Mouse (Mus musculus): Measurements from ENCODE around the gene Dkk3.

Dkk3 gene

DNA sequence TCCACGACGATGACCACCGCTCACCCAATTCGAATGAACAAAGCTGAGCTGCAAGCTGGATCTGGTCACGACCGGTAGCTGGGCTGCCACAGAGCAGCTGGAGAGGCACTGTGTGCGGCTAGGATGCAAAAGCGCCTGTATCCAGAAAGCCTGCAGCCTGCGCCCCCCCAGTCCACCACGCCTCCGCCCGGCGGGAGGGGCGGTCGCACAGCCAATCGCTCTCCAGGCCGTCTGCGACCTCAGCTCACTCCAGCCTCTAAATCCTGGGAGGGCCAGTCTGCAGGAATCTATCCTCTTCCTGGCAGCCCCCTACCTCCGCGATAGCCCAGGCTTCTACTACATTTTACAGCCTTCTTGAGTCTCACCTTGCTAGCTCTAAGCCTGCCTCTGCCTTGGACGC lies at the start of gene Dkk3:
Gene Dkk3, minus strand, starts transcription at position 116 of the 400 bp plus-strand sequence.
- peak; percentile 42 for DNase-seq (ENCODE audit: low spot score)

GRCm38 (mm10) chr7:112207717-112208116 lies 48.9 kb upstream of the Dkk3 start:
- DNase-seq (ENCODE audit: low spot score): no peak

DNA sequence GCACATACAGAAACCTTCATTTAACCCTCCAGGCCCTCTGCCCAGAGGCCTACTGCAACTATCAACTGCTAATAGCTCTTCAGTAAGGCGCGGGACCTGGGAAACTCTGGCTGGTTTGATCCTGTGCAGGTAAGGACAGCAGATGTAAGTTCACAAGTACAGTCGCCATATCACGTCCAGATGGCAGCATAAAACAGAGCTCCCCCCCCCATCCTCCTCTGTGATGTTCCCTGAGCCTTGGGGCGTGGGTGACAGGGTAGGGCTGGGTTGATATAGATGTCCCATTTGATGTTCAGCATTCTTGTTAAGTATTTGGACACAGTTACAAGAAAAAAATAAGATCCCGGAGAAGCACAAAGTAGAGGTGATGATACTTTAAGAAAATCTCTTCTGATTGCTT lies 46.7 kb upstream of the Dkk3 start:
- DNase-seq (ENCODE audit: low spot score): no peak

- DNase-seq (ENCODE audit: low spot score): no peak
Observed at GRCm38 (mm10) chr7:112204380-112204963, 45.6 kb upstream of the Dkk3 start.

GRCm38 (mm10) chr7:112203937-112204336 lies 45.1 kb upstream of the Dkk3 start:
- DNase-seq (ENCODE audit: low spot score): no peak

- no peak for DNase-seq (ENCODE audit: low spot score)
Observed at GRCm38 (mm10) chr7:112202843-112203242, 44.0 kb upstream of the Dkk3 start.

- DNase-seq (ENCODE audit: low spot score): no peak
Observed at GRCm38 (mm10) chr7:112202194-112202593, 43.3 kb upstream of the Dkk3 start.

DNA sequence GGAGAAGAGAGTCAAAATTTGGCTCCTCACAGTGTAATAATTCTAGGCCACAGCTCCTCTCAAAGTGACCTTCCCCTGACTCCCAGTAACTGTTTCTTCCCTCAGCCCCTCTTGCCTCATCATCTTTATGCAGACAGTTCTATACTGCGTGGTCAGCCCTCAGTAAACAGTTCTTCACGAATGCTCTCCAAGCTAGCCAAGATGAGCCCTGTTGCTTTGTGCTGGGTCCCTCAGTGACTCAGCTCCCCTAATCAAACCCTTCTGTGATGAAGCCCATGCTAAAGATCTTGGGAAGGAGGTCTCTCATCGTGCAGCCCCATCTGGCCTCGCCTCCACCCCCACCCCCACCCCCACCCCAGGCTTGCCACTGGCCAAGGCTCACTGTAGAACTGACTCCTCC lies 41.9 kb upstream of the Dkk3 start:
- no peak for DNase-seq (ENCODE audit: low spot score)

- no peak for DNase-seq (ENCODE audit: low spot score)
Observed at GRCm38 (mm10) chr7:112199343-112199742, 40.5 kb upstream of the Dkk3 start.

- DNase-seq (ENCODE audit: low spot score): no peak
Observed at GRCm38 (mm10) chr7:112197461-112197860, 38.6 kb upstream of the Dkk3 start.

DNA sequence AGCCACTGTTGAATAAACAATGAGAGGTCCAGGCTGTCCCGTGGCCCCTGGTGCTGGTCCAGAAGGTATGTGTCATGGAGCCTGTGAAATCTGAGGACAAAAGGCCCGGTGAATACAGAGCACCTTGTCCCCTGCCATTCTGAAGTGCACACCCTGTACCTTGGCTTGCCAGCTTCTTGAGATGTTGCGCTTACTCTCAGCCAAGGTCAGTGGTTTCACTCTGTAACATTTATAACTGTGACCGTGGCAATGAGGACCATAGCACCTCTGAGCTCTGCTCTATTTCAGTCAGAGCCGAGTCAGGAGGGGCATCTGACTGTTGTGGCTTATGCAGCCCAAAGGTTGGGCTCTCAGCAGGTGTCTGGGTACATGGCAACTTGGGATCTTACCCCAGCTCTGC lies 35.4 kb upstream of the Dkk3 start:
- DNase-seq (ENCODE audit: low spot score): no peak

DNA sequence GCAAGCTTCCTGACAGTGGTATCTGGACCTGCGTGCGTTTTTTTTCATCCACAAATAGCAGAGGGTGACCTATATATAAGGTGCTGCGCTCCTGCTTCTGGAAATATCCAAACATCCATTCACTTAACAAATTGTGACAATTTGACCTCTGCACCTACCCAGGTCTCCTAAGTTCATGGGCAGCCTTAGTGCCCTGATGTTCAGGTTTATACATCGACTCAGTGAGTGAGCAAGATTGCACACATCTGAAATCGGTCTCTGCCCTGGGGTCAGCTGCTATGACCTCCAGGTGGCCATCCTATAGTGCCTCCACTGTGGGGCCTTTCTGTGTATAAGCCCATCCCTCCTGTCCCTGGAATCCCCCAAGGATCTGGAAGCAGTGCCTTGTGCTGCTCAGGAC lies 33.9 kb upstream of the Dkk3 start:
- DNase-seq (ENCODE audit: low spot score): no peak

DNA sequence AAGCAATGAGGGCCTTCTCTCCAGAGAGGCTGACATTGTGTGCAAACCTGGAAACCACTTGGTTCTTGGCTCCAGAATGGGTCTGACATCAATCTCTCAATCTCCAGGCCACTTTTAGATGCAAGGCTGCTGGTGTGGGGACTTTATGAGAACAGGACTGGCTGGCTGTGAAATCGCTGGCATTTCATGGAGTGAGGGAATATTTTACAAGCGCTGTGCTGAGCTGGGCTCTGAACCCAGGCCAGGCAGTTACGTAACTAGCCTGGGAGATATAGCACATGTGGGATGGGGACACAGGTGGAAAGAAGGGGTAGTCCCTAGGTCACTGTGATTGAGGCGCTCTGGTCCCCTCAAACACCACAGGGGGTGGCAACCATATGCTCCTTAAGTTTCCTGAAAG lies 33.4 kb upstream of the Dkk3 start:
- no peak for DNase-seq (ENCODE audit: low spot score)

GRCm38 (mm10) chr7:112187536-112188459 lies 28.9 kb upstream of the Dkk3 start:
- DNase-seq (ENCODE audit: low spot score): no peak

- no peak for DNase-seq (ENCODE audit: low spot score)
Observed at GRCm38 (mm10) chr7:112186871-112187270, 28.0 kb upstream of the Dkk3 start.

DNA sequence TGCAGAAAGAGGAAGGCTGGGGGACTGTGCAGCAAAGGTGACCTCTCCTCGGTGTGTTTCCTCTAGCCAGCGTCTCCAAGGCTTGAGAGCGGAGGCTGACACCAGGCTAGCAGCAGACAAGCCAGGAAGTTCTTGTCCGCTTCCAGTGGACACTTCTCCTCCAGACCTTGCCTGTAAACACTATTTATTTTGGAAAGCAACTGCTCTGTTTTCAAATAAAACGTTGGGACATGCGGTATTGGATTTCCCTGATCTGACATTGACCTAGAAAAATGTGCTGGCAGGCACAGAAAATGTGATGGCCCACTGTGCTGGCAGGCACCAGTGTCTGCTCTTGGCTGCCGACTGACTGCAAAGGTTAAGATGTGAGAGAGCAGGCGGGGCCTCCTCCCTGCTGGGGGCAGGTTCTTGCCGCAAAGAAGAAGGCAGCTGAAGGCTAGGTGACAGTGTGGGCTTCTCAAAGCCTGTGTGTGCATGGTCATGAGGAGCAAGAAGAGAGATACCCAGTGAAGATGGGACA lies 26.4 kb upstream of the Dkk3 start:
- no peak for DNase-seq (ENCODE audit: low spot score)

DNA sequence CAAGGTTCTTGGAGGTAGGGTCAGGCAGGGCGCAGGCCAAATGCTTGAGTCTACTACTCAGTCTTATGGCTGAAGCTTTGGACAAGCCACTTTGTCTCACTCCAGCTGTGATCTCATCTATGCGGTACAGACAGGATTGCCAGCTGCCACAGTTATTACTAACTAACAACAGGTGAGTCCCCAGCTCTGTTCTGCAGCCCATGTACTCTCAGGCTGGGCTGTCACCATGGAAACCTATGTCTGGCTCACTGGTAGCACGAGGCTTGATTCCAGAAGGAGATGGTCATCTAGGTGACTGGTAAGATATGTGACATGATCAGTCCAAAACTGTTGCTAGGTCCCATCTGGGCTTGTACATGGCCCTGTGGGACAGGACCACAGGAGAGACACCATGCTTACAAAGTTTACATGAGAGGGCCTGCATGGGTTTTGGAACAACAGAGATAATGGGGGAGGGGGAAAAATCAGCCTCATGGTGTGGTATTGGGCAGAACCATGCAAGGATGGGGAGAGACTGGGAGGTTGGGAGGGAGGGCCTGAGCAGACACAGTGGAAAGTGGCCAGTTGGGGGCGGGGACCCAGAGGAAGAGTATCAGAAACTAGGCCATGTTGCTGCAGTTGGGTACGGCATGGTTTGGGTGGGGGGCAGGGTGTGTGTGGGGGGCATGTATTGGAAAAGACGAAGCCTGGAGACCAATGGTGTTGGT lies 25.8 kb upstream of the Dkk3 start:
- no peak for DNase-seq (ENCODE audit: low spot score)

DNA sequence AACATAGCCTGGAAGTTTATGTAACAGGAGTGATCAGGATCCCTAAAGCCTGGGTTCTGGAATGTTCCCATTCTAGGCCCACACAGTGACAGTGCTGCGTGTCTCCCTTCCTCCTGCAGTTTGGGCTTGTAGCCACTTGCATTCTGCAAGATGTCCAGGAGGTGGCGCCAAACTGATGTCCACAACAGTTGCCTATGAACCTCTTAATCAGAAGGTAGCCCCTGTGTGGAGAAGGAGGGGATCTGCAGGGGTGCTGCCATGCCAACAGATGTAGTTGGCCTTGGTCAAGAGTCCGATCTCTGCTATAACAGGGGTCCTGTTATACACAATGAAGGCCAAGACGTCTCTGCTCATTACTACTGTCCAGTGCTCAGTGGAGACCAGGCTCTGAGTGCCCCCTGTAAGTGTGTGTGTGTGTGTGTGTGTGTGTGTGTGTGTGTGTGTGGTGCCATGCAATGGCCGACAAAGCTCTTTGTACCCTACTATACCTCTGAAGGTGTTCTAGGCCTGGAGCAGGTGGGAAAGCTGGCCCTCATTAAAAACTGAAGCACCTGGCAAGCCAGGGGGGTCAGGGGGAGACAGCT lies 24.5 kb upstream of the Dkk3 start:
- peak; percentile 94 for DNase-seq (ENCODE audit: low spot score)

DNA sequence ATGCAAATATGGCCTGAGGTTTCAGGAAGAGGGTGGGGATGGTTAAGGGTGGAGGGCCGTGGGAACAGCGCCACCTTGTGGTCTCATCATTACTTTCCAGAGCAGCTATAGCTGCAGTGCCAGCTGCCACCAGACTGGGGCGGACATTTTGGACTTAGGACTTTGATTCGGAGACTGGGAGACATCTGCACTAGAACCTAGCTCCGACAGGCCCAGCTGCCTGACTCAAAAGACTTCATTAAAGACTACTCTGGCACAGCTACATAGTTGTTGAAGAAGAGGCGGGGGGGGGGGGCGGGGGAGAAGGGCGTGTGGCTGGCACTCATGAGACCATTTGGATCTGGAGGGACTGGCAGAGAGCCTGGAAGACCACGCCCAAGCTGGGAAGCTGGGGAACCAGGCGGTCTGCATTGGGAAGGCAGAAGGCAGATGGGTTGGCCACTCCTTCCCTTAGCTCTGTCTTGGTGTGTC lies 21.4 kb upstream of the Dkk3 start:
- DNase-seq (ENCODE audit: low spot score): peak; percentile 89

DNA sequence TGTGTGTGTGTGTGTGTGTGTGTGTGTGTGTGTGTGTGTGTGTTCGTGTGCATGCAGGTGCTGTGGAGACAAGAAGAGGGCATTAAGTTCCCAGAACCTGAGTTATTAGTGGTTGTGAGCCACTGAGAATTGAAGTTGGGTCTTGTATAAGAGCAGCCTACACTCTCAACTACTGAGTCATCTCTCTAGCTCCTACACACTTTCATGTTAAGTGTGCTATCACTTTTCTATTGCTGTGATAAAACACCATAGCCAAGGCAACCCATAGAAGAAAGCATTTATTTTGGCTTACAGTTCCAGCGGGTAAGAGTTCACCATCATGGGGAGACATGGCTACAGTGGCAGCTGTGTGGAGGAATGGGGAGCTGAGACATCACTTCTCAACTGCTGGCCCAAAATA lies 17.8 kb upstream of the Dkk3 start:
- no peak for DNase-seq (ENCODE audit: low spot score)

- peak; percentile 59 for DNase-seq (ENCODE audit: low spot score)
Observed at GRCm38 (mm10) chr7:112172669-112173068, 13.8 kb upstream of the Dkk3 start.

Measured in layer of hippocampus, adult 11-12 months (tissue).